In the genomic region with DNA sequence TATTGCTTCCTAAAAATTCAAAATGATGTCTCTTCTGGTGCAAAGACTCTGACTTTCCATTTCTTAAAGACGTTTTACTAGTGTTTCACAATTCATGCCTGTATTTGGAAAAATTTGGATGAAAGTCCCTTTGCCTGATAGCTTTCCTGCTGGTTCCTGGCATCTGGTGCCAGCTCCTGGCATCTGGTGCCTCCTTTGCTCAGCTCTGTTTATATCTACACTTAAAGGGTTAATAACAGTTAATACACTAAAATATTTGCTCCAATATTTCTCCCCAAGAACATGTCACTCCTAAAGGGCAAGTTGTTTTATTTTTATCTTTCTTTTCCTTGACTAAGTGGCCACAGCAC, we compare ENCODE assay signal across 25 mouse cellular contexts.
DNase-seq lines count a peak whose midpoint lies in the region; ATAC-seq and TF ChIP-seq lines count a peak whose summit lies in the region.
"Had no signal": no experiment of that assay in that cellular context is flagged by ENCODE, and none has a peak within 500 bp of the region (broad histone marks: within the 10 kb centered on the region; RNA-seq: fewer than 3 reads in every experiment).

No protein-coding gene starts in this region.

- no peak overlapping the region for H3K4me2 ChIP-seq in forebrain, embryonic 14.5 days (ENCODE audit: low read length)
- no peak overlapping the region for H3K4me2 ChIP-seq in forebrain, embryonic 15.5 days (replicated peaks)
- H3K4me2 ChIP-seq: embryonic facial prominence, embryonic 13.5 days; heart, embryonic 12.5 days; limb, embryonic 12.5 days; liver, embryonic 11.5 days; neural tube, embryonic 15.5 days had no signal

- no peak overlapping the region for H3K27ac ChIP-seq in forebrain, embryonic 14.5 days (ENCODE audit: low read depth, low read length)
- no peak overlapping the region for H3K27ac ChIP-seq in forebrain, embryonic 15.5 days (replicated peaks)
- H3K27ac ChIP-seq in layer of hippocampus, adult 2 months, result peak overlapping the region; percentile 78
- H3K27ac ChIP-seq: embryonic facial prominence, embryonic 13.5 days; limb, embryonic 12.5 days; midbrain, embryonic 10.5 days; neural tube, embryonic 15.5 days had no signal

- H3K36me3 ChIP-seq in forebrain, embryonic 14.5 days (ENCODE audit: control insufficient read depth, insufficient read depth, low read length), result no peaks in the 10 kb centered on the region
- no peaks in the 10 kb centered on the region for H3K36me3 ChIP-seq in forebrain, embryonic 15.5 days
- H3K36me3 ChIP-seq: embryonic facial prominence, embryonic 13.5 days; heart, embryonic 12.5 days; limb, embryonic 12.5 days; midbrain, embryonic 10.5 days; neural tube, embryonic 15.5 days had no signal

- no peak for TF ChIP-seq CTCF in layer of hippocampus, adult 2 months (conservative IDR thresholded peaks at IDR 0.05)

- DNase-seq in forebrain, embryonic 14.5 days (ENCODE audit: low spot score), result no peak
- no peak for DNase-seq in layer of hippocampus, adult 2 months (ENCODE audit: low spot score in 2 of 2)
- no peak for DNase-seq in layer of hippocampus, postnatal 14 days (ENCODE audit: low spot score in 2 of 2)
- DNase-seq in cerebellum, adult 11-12 months, result peak; percentile 74
- peak; percentile 92 to 93 for DNase-seq in cerebellum, postnatal 10 days
- DNase-seq in urinary bladder, adult 2 months (ENCODE audit: low spot score), result no peak
- DNase-seq in adrenal gland, postnatal 36 days, result no peak
- DNase-seq: adrenal gland, adult 8-10 months; embryo, embryonic 11 days; gastrocnemius, postnatal 10 days; heart, postnatal 14 days; kidney, adult 9 months; kidney, postnatal 25 days; lung, adult 18-20 months; lung, postnatal 10 days; thymus, postnatal 14 days had no signal

- no peak overlapping the region for H3K4me3 ChIP-seq in forebrain, embryonic 14.5 days (ENCODE audit: low read depth, low read length)
- no peak overlapping the region for H3K4me3 ChIP-seq in forebrain, embryonic 15.5 days
- H3K4me3 ChIP-seq in layer of hippocampus, adult 2 months, result no peak overlapping the region
- H3K4me3 ChIP-seq: embryonic facial prominence, embryonic 13.5 days; heart, embryonic 12.5 days; limb, embryonic 12.5 days; midbrain, embryonic 10.5 days; neural tube, embryonic 15.5 days had no signal

- peak; percentile 44; the same call in 1 of the 2 replicates for ATAC-seq in forebrain, embryonic 14.5 days
- no peak for ATAC-seq in forebrain, embryonic 15.5 days (replicated peaks)
- ATAC-seq: activated CD4-positive, CD25-positive, alpha-beta regulatory T cell, adult 4 months had no signal

- no peaks in the 10 kb centered on the region for H3K27me3 ChIP-seq in forebrain, embryonic 14.5 days (replicated peaks; ENCODE audit: control insufficient read depth, insufficient read depth, low read length)
- H3K27me3 ChIP-seq in forebrain, embryonic 15.5 days, result no peaks in the 10 kb centered on the region
- H3K27me3 ChIP-seq: embryonic facial prominence, embryonic 13.5 days; heart, embryonic 12.5 days; limb, embryonic 12.5 days; neural tube, embryonic 15.5 days had no signal

- no peaks in the 10 kb centered on the region for H3K9me3 ChIP-seq in forebrain, embryonic 14.5 days (replicated peaks; ENCODE audit: control insufficient read depth, low read length)
- no peaks in the 10 kb centered on the region for H3K9me3 ChIP-seq in forebrain, embryonic 15.5 days
- H3K9me3 ChIP-seq: embryonic facial prominence, embryonic 13.5 days; limb, embryonic 12.5 days; midbrain, embryonic 10.5 days; neural tube, embryonic 15.5 days had no signal

- 78% methylated on average over 1 of the region's 1 CpGs for WGBS in forebrain, embryonic 14.5 days
- WGBS in forebrain, embryonic 15.5 days, result 58% methylated on average over 1 of the region's 1 CpGs

- no peak overlapping the region for H3K9ac ChIP-seq in forebrain, embryonic 14.5 days (ENCODE audit: low read length)
- no peak overlapping the region for H3K9ac ChIP-seq in forebrain, embryonic 15.5 days (replicated peaks)
- H3K9ac ChIP-seq: embryonic facial prominence, embryonic 13.5 days; forebrain, postnatal 0 days; heart, embryonic 12.5 days; limb, embryonic 12.5 days; neural tube, embryonic 15.5 days had no signal

- H3K4me1 ChIP-seq in forebrain, embryonic 14.5 days (ENCODE audit: control insufficient read depth, insufficient read depth, low read length), result no peaks in the 10 kb centered on the region
- H3K4me1 ChIP-seq in forebrain, embryonic 15.5 days, result peaks cover 8% of the 10 kb centered on the region
- H3K4me1 ChIP-seq: embryonic facial prominence, embryonic 13.5 days; heart, embryonic 12.5 days; limb, embryonic 12.5 days; midbrain, embryonic 10.5 days; neural tube, embryonic 15.5 days had no signal

Comparison
In these comparisons a context has a peak if more than half of its experiments do, and no peak if none do; other contexts are left out.
1. DNase-seq: peak in cerebellum, adult 11-12 months (single experiment) and cerebellum, postnatal 10 days (2 of 2); none in forebrain, embryonic 14.5 days (single experiment), layer of hippocampus, adult 2 months (0 of 2), layer of hippocampus, postnatal 14 days (0 of 2), urinary bladder, adult 2 months (single experiment) and adrenal gland, postnatal 36 days (0 of 2).